In genomic region chr2:117660217-117660924, GRCm38 (mm10) we compare ENCODE assay signal across 19 mouse cellular contexts.
"Had no signal": no experiment of that assay in that cellular context is flagged by ENCODE, and none has a peak within 500 bp of the region (broad histone marks: within the 10 kb centered on the region; RNA-seq: fewer than 3 reads in every experiment).

No protein-coding gene starts in this region.

- ATAC-seq: liver, embryonic 12.5 days; midbrain, embryonic 16.5 days had no signal

- H3K4me1 ChIP-seq: limb, embryonic 15.5 days; liver, embryonic 12.5 days; midbrain, embryonic 10.5 days; midbrain, embryonic 12.5 days; neural tube, embryonic 13.5 days; neural tube, embryonic 15.5 days had no signal

- H3K36me3 ChIP-seq: limb, embryonic 15.5 days; liver, embryonic 12.5 days; midbrain, embryonic 10.5 days; midbrain, embryonic 12.5 days; neural tube, embryonic 13.5 days; neural tube, embryonic 15.5 days had no signal

- H3K4me2 ChIP-seq: limb, embryonic 15.5 days; liver, embryonic 12.5 days; midbrain, embryonic 12.5 days; neural tube, embryonic 13.5 days; neural tube, embryonic 15.5 days had no signal

- H3K9ac ChIP-seq: limb, embryonic 15.5 days; liver, embryonic 12.5 days; liver, embryonic 14.5 days; midbrain, embryonic 12.5 days; neural tube, embryonic 13.5 days; neural tube, embryonic 15.5 days had no signal

- DNase-seq: lung, postnatal 10 days; midbrain, embryonic 14.5 days; retina, postnatal 1 day; right cerebral cortex, adult 18-20 months; right cerebral cortex, postnatal 25 days; right cerebral cortex, postnatal 4 days; spleen, adult 18-20 months; thymus, adult 18-20 months; thymus, postnatal 14 days; thymus, postnatal 36 days had no signal

- H3K4me3 ChIP-seq: limb, embryonic 15.5 days; liver, embryonic 12.5 days; midbrain, embryonic 10.5 days; midbrain, embryonic 12.5 days; myocyte; neural tube, embryonic 13.5 days; neural tube, embryonic 15.5 days had no signal

- H3K27me3 ChIP-seq: limb, embryonic 15.5 days; liver, embryonic 12.5 days; midbrain, embryonic 12.5 days; neural tube, embryonic 13.5 days; neural tube, embryonic 15.5 days had no signal

- H3K27ac ChIP-seq: limb, embryonic 15.5 days; liver, embryonic 12.5 days; liver, embryonic 14.5 days; midbrain, embryonic 10.5 days; midbrain, embryonic 12.5 days; neural tube, embryonic 13.5 days; neural tube, embryonic 15.5 days had no signal

- H3K9me3 ChIP-seq: limb, embryonic 15.5 days; liver, embryonic 12.5 days; midbrain, embryonic 10.5 days; midbrain, embryonic 12.5 days; neural tube, embryonic 13.5 days; neural tube, embryonic 15.5 days had no signal
